Mouse (Mus musculus) MEL (cell line): ENCODE data around the gene Gm45261. TPM values are rescaled to one million over a fixed set of nuclear protein-coding genes. Genes with fewer than 3 reads are reported as not detected.

ENCODE experiments used
- DNase-seq: peaks from one replicate; pipeline ENCODE4 v3.0.0; 2011; ENCODE audit warnings: low read depth, low spot score
- H3K27ac ChIP-seq: 2 replicates; pipeline ENCODE4 v1.5.1; 2012; ENCODE audit warnings: low read depth, mild to moderate bottlenecking, control low read depth, low read length, moderate library complexity; ENCODE audit not compliant: control insufficient read depth
- H3K27me3 ChIP-seq, 2 experiments: fragments of 150-350 bp in 1 of 2; sonication (generic) in 1 of 2; 2 replicates each; pipeline ENCODE4 v1.6.1; 2012; ENCODE audit warnings: low read length in 2 of 2, mild to moderate bottlenecking in 2 of 2, improper control_type of control experiment in 1 of 2, moderate library complexity in 1 of 2; ENCODE audit not compliant: insufficient read depth in 2 of 2, control insufficient read depth in 1 of 2
- H3K36me3 ChIP-seq, 2 experiments: 2 replicates each; pipeline ENCODE4 v1.6.1; 2012 to 2014; ENCODE audit warnings: low read length in 2 of 2, improper control_type of control experiment in 1 of 2, inconsistent platforms in 1 of 2, mild to moderate bottlenecking in 1 of 2; ENCODE audit not compliant: insufficient read depth in 2 of 2, control insufficient read depth in 1 of 2
- H3K4me1 ChIP-seq, 2 experiments: fragments of 150-350 bp in 1 of 2; sonication (generic) in 1 of 2; 2 replicates each; pipeline ENCODE4 v1.6.1; 2012; ENCODE audit warnings: low read length in 2 of 2, improper control_type of control experiment in 1 of 2, mild to moderate bottlenecking in 1 of 2; ENCODE audit not compliant: insufficient read depth in 2 of 2, control insufficient read depth in 1 of 2
- H3K4me3 ChIP-seq, 2 experiments: fragments of 150-350 bp in 1 of 2; sonication (generic) in 1 of 2; 2 replicates each; pipeline ENCODE4 v1.5.1; 2012; ENCODE audit warnings: low read depth in 2 of 2, low read length in 2 of 2, mild to moderate bottlenecking in 2 of 2, moderate library complexity in 2 of 2, control low read depth in 1 of 2, improper control_type of control experiment in 1 of 2; ENCODE audit not compliant: control insufficient read depth in 1 of 2, insufficient read depth in 1 of 2
- H3K79me2 ChIP-seq: 2 replicates; pipeline ENCODE4 v1.6.1; 2012; ENCODE audit warnings: mild to moderate bottlenecking, low read length, moderate library complexity; ENCODE audit not compliant: control insufficient read depth, poor library complexity, insufficient read depth
- H3K9ac ChIP-seq: 2 replicates; pipeline ENCODE4 v1.6.1; 2012; ENCODE audit warnings: low read depth, mild to moderate bottlenecking, control low read depth, low read length, moderate library complexity; ENCODE audit not compliant: control insufficient read depth, poor library complexity, severe bottlenecking
- H3K9me3 ChIP-seq: fragments of 150-350 bp; sonication (generic); replicated peaks from 2 replicates; pipeline ENCODE4 v1.6.1; 2012; ENCODE audit warnings: mild to moderate bottlenecking, low read length, improper control_type of control experiment, moderate library complexity; ENCODE audit not compliant: insufficient read depth
- ELF1 ChIP-seq: IDR thresholded peaks from 2 replicates; pipeline ENCODE4 v1.6.1; 2014; ENCODE audit warnings: low read depth, mild to moderate bottlenecking, inconsistent platforms, low read length, improper control_type of control experiment, moderate library complexity
- EP300 ChIP-seq, 2 experiments: IDR thresholded peaks; 2 replicates each; pipeline ENCODE4 v1.6.1; 2011; ENCODE audit warnings: improper control_type of control experiment in 2 of 2, low read length in 2 of 2, low read depth in 1 of 2, mild to moderate bottlenecking in 1 of 2
- ETS1 ChIP-seq: IDR thresholded peaks from 2 replicates; pipeline ENCODE4 v1.6.1; 2012; ENCODE audit warnings: low read depth, mild to moderate bottlenecking, inconsistent platforms, low read length, improper control_type of control experiment, moderate library complexity
- GABPA ChIP-seq: IDR thresholded peaks from 2 replicates; pipeline ENCODE4 v1.6.1; 2012; ENCODE audit warnings: low read depth, mild to moderate bottlenecking, inconsistent platforms, low read length, improper control_type of control experiment, moderate library complexity
- HCFC1 ChIP-seq: IDR thresholded peaks from 2 replicates; pipeline ENCODE4 v1.6.1; 2012; ENCODE audit warnings: low read depth, mild to moderate bottlenecking, inconsistent platforms, low read length, improper control_type of control experiment, moderate library complexity
- JUND ChIP-seq: IDR thresholded peaks from 2 replicates; pipeline ENCODE4 v1.6.1; 2011; ENCODE audit warnings: low read depth, mild to moderate bottlenecking, improper control_type of control experiment, low read length
- MAFK ChIP-seq: IDR thresholded peaks from 2 replicates; pipeline ENCODE4 v1.6.1; 2011; ENCODE audit warnings: low read depth, mild to moderate bottlenecking, low read length, improper control_type of control experiment, borderline replicate concordance
- MAZ ChIP-seq: IDR thresholded peaks from 2 replicates; pipeline ENCODE4 v1.6.1; 2012; ENCODE audit warnings: low read depth, mild to moderate bottlenecking, inconsistent platforms, low read length, improper control_type of control experiment
- MEF2A ChIP-seq: IDR thresholded peaks from 2 replicates; pipeline ENCODE4 v1.6.1; 2014; ENCODE audit warnings: low read depth, mild to moderate bottlenecking, inconsistent platforms, low read length, improper control_type of control experiment; ENCODE audit not compliant: poor library complexity, insufficient replicate concordance, severe bottlenecking; ENCODE audit errors: extremely low read depth
- MXI1 ChIP-seq: IDR thresholded peaks from 2 replicates; pipeline ENCODE4 v1.6.1; 2011; ENCODE audit warnings: mild to moderate bottlenecking, low read depth, low read length, improper control_type of control experiment
- NRF1 ChIP-seq: IDR thresholded peaks from 2 replicates; pipeline ENCODE4 v1.6.1; 2014; ENCODE audit warnings: low read depth, mild to moderate bottlenecking, inconsistent platforms, low read length, improper control_type of control experiment, moderate library complexity; ENCODE audit not compliant: poor library complexity, insufficient read depth, severe bottlenecking
- POLR2A ChIP-seq, 2 experiments: IDR thresholded peaks; 2 replicates each; pipeline ENCODE4 v1.6.1; 2011 to 2012; ENCODE audit warnings: low read length in 2 of 2, mild to moderate bottlenecking in 2 of 2, control low read depth in 1 of 2, improper control_type of control experiment in 1 of 2, low read depth in 1 of 2, moderate library complexity in 1 of 2; ENCODE audit not compliant: control insufficient read depth in 1 of 2, insufficient read depth in 1 of 2, poor library complexity in 1 of 2
- POLR2AphosphoS2 ChIP-seq: IDR thresholded peaks from 2 replicates; pipeline ENCODE4 v1.6.1; 2011; ENCODE audit warnings: low read length, improper control_type of control experiment
- POLR2AphosphoS5 ChIP-seq: IDR thresholded peaks from 2 replicates; pipeline ENCODE4 v1.6.1; 2012; ENCODE audit warnings: low read depth, borderline replicate concordance, mild to moderate bottlenecking, inconsistent platforms, low read length, moderate library complexity, mixed read lengths
- TAL1 ChIP-seq: IDR thresholded peaks from 2 replicates; pipeline ENCODE4 v1.6.1; 2012; ENCODE audit warnings: mild to moderate bottlenecking, inconsistent platforms, low read length, moderate library complexity, mixed read lengths
- TBP ChIP-seq: IDR thresholded peaks from 2 replicates; pipeline ENCODE4 v1.8.0; 2011; ENCODE audit warnings: low read depth, low read length, improper control_type of control experiment
- TCF12 ChIP-seq: IDR thresholded peaks from 2 replicates; pipeline ENCODE4 v1.6.1; 2014; ENCODE audit warnings: low read depth, mild to moderate bottlenecking, inconsistent platforms, low read length, improper control_type of control experiment, moderate library complexity
- UBTF ChIP-seq: IDR thresholded peaks from 2 replicates; pipeline ENCODE4 v1.6.1; 2012; ENCODE audit warnings: low read depth, mild to moderate bottlenecking, inconsistent platforms, low read length, improper control_type of control experiment, moderate library complexity, borderline replicate concordance; ENCODE audit not compliant: insufficient read depth
- USF1 ChIP-seq: IDR thresholded peaks from 2 replicates; pipeline ENCODE4 v1.6.1; 2014; ENCODE audit warnings: low read depth, mild to moderate bottlenecking, inconsistent platforms, low read length, improper control_type of control experiment, moderate library complexity
- ZKSCAN1 ChIP-seq: IDR thresholded peaks from 2 replicates; pipeline ENCODE4 v1.6.1; 2012; ENCODE audit warnings: low read depth, mild to moderate bottlenecking, inconsistent platforms, low read length, improper control_type of control experiment, moderate library complexity
- ZMIZ1 ChIP-seq: IDR thresholded peaks from 2 replicates; pipeline ENCODE4 v1.6.1; 2012; ENCODE audit warnings: low read depth, mild to moderate bottlenecking, inconsistent platforms, low read length, improper control_type of control experiment, moderate library complexity
- polyA plus RNA-seq, 2 experiments: library from polyadenylated mRNA; stranded (reverse) in 1 of 2; unstranded in 1 of 2; fragments of >175 nt in 1 of 2; fragments of >200 nt in 1 of 2; gene quantifications; 2 replicates each; pipeline versions ENCODE4 v1.2.1 to v1.2.4; 2012; ENCODE audit warnings: low replicate concordance in 2 of 2, low read depth in 1 of 2; ENCODE audit not compliant: insufficient read length in 2 of 2, insufficient read depth in 1 of 2, missing spikeins in 1 of 2
- total RNA-seq: library from RNA; depleted of rRNA; stranded (reverse); fragments of 300-350 nt; gene quantifications from 2 replicates; pipeline ENCODE4 v1.2.3, GENCODE M21; 2012

The Gm45261 gene
- total and polyA plus RNA-seq, 3 experiments = not detected

- H3K27ac ChIP-seq = no peak overlapping the region
Measured at GRCm38 (mm10) chr1:80412521-80412920, 48.7 kb downstream of the Gm45261 start.

GRCm38 (mm10) chr1:80410229-80410973 lies 50.8 kb downstream of the Gm45261 start:
- Histone ChIP-seq H3K9ac (no peak overlapping the region), H3K4me3 (no peak overlapping the region), H3K27me3 (no peaks in the 10 kb centered on the region; a peak in 1 of 4 replicates), H3K27ac (no peak overlapping the region), H3K36me3 (peaks cover 0 to 2% of the 10 kb centered on the region in 2 experiments; a peak in 1 of 4 replicates), H3K79me2 (no peaks in the 10 kb centered on the region), H3K9me3 (no peaks in the 10 kb centered on the region), H3K4me1 (peaks cover 0 to 2% of the 10 kb centered on the region in 2 experiments; a peak in 1 of 4 replicates)
- TF ChIP-seq UBTF = no peak
- no peak for TF ChIP-seq MEF2A
- TF ChIP-seq TAL1 = no peak
- TF ChIP-seq HCFC1 = no peak
- TF ChIP-seq ZKSCAN1 = no peak
- no peak for TF ChIP-seq EP300 (IDR thresholded peaks at IDR 0.05; ENCODE audit: low read depth in 1 of 2, low read length in 2 of 2)
- TF ChIP-seq ETS1 = no peak
- no peak for TF ChIP-seq JUND
- TF ChIP-seq TBP = no peak
- no peak for TF ChIP-seq ELF1
- no peak for TF ChIP-seq USF1
- TF ChIP-seq MAZ = no peak
- TF ChIP-seq GABPA = no peak
- no peak for TF ChIP-seq ZMIZ1
- TF ChIP-seq POLR2A (IDR thresholded peaks at IDR 0.05; ENCODE audit: control insufficient read depth in 1 of 2, insufficient read depth in 1 of 2, low read depth in 1 of 2, low read length in 2 of 2, poor library complexity in 1 of 2) = no peak
- TF ChIP-seq POLR2AphosphoS5 = no peak
- TF ChIP-seq MAFK = no peak
- TF ChIP-seq MXI1 = no peak
- TF ChIP-seq TCF12 = no peak
- DNase-seq = no peak

More at GRCm38 (mm10) chr1:80412521-80412920, 48.7 kb downstream of the Gm45261 start:
- no peak for DNase-seq
- H3K9me3 ChIP-seq = no peaks in the 10 kb centered on the region
- no peak overlapping the region for H3K4me3 ChIP-seq
- peaks cover 0 to 2% of the 10 kb centered on the region in 2 experiments; a peak in 1 of 4 replicates for H3K36me3 ChIP-seq
- H3K4me1 ChIP-seq = peaks cover 0 to 2% of the 10 kb centered on the region in 2 experiments; a peak in 1 of 4 replicates
- TF ChIP-seq POLR2AphosphoS2 = no peak
- no peak for TF ChIP-seq TBP
- no peak for TF ChIP-seq NRF1
- TF ChIP-seq ZKSCAN1 = no peak
- TF ChIP-seq MAFK = no peak
- no peak for TF ChIP-seq MEF2A
- H3K27me3 ChIP-seq = no peaks in the 10 kb centered on the region; a peak in 1 of 4 replicates
- no peak overlapping the region for H3K9ac ChIP-seq
- H3K79me2 ChIP-seq = no peaks in the 10 kb centered on the region
